Mouse (Mus musculus) midbrain, embryonic 11.5 days (tissue): ENCODE measurements around the gene Pdzd2. TPM values are rescaled to one million over a fixed set of nuclear protein-coding genes. Genes with fewer than 3 reads are reported as not detected.

ENCODE experiments used
- ATAC-seq: fragments of 200-750 bp; cut with Nextera tagmentation; 2 replicates; pipeline ENCODE4 v1.8.0; 2017; ENCODE audit warnings: moderate TSS enrichment, moderate library complexity; ENCODE audit not compliant: low FRiP score
- DNase-seq: peaks from one replicate; pipeline ENCODE4 v3.0.0; 2015; ENCODE audit warnings: low spot score; ENCODE audit errors: missing footprints
- H3K27ac ChIP-seq: fragments of 300-500 bp; sonication (generic); 2 replicates; pipeline ENCODE4 v1.5.1; 2014; ENCODE audit warnings: low read depth, low read length
- H3K27me3 ChIP-seq: fragments of 300-500 bp; sonication (generic); 2 replicates; pipeline ENCODE4 v1.6.1; 2014; ENCODE audit warnings: mild to moderate bottlenecking, low read length, moderate library complexity, mixed read lengths; ENCODE audit not compliant: control insufficient read depth, insufficient read depth
- H3K36me3 ChIP-seq: fragments of 300-500 bp; sonication (generic); 2 replicates; pipeline ENCODE4 v1.6.1; 2014; ENCODE audit warnings: mild to moderate bottlenecking, low read length, moderate library complexity, mixed read lengths; ENCODE audit not compliant: control insufficient read depth, insufficient read depth
- H3K4me1 ChIP-seq: fragments of 300-500 bp; sonication (generic); 2 replicates; pipeline ENCODE4 v1.6.1; 2014; ENCODE audit warnings: low read length; ENCODE audit not compliant: control insufficient read depth, insufficient read depth
- H3K4me2 ChIP-seq: fragments of 300-500 bp; sonication (generic); 2 replicates; pipeline ENCODE4 v1.6.1; 2014; ENCODE audit warnings: mild to moderate bottlenecking, moderate library complexity
- H3K4me3 ChIP-seq: fragments of 300-500 bp; sonication (generic); 2 replicates; pipeline ENCODE4 v1.5.1; 2014; ENCODE audit warnings: low read depth, low read length
- H3K9ac ChIP-seq: fragments of 300-500 bp; sonication (generic); 2 replicates; pipeline ENCODE4 v1.6.1; 2014; ENCODE audit warnings: low read length
- H3K9me3 ChIP-seq: fragments of 300-500 bp; sonication (generic); 2 replicates; pipeline ENCODE4 v1.6.1; 2016; ENCODE audit warnings: low read length; ENCODE audit not compliant: control insufficient read depth
- WGBS: fragments of 180-500 bp; shearing (Covaris S2); extraction: QIAGEN DNeasy Blood & Tissue Kit; methylation state at CpG from one replicate; pipeline ENCODE4 v1.1.7; 2014; 5-methylcytosine and 5-hydroxymethylcytosine counted together
- polyA plus RNA-seq: library from polyadenylated mRNA; unstranded; fragments of >200 nt; fragmentation: Nextera tagmentation; extraction: Ambion mirVana; gene quantifications from 2 replicates; pipeline ENCODE4 v1.2.1, GENCODE M21; 2014

Gene Pdzd2
- polyA plus RNA-seq, 1 experiment from 2014 or later = 5.2 TPM

- no peaks in the 10 kb centered on the region for H3K36me3 ChIP-seq
- no peaks in the 10 kb centered on the region for H3K27me3 ChIP-seq
- H3K4me2 ChIP-seq = no peak overlapping the region
- H3K4me3 ChIP-seq = no peak overlapping the region
- H3K9ac ChIP-seq = no peak overlapping the region
- DNase-seq (no peak), ATAC-seq (no peak)
- no peaks in the 10 kb centered on the region for H3K9me3 ChIP-seq
- H3K27ac ChIP-seq = no peak overlapping the region
- 65% methylated on average over 4 of the region's 4 CpGs for WGBS
- peaks cover 15% of the 10 kb centered on the region for H3K4me1 ChIP-seq
These were observed 239.1 kb downstream of the Pdzd2 start for GRCm38 (mm10) chr15:12500674-12501073.

DNA sequence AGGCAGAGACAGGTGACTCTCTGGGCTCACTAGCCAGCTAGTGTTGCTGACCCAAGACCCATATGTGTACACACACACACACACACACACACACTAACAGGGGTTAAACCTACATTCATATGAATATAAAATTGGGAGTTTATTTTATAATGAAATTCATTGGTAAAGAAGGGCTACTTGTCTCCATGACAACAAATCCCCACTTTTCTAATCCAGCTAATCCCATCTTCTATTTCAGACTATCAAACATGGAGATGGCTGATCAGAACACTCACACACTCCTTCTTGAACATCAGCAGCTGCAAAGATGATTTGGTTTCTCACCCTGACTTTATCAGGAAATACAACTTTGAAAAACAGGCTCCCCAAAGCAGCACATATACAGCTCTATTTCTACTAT, 245.6 kb downstream of the Pdzd2 start:
- Histone ChIP-seq H3K36me3 (no peaks in the 10 kb centered on the region), H3K4me3 (no peak overlapping the region), H3K27ac (no peak overlapping the region), H3K4me1 (peaks cover 16% of the 10 kb centered on the region), H3K9me3 (no peaks in the 10 kb centered on the region), H3K4me2 (no peak overlapping the region), H3K9ac (no peak overlapping the region), H3K27me3 (no peaks in the 10 kb centered on the region)
- DNase-seq (no peak), ATAC-seq (no peak)

GRCm38 (mm10) chr15:12493258-12493657, 246.5 kb downstream of the Pdzd2 start:
- ATAC-seq (no peak), DNase-seq (no peak)
- H3K4me3 ChIP-seq = no peak overlapping the region
- H3K9ac ChIP-seq = no peak overlapping the region
- H3K4me2 ChIP-seq = no peak overlapping the region
- no peaks in the 10 kb centered on the region for H3K9me3 ChIP-seq
- no peaks in the 10 kb centered on the region for H3K36me3 ChIP-seq
- H3K4me1 ChIP-seq = peaks cover 16% of the 10 kb centered on the region
- no peaks in the 10 kb centered on the region for H3K27me3 ChIP-seq
- no peak overlapping the region for H3K27ac ChIP-seq
- WGBS = 71% methylated on average over 7 of the region's 7 CpGs

- Histone ChIP-seq H3K27ac (peak overlapping the region; percentile 30), H3K4me3 (no peak overlapping the region), H3K4me2 (no peak overlapping the region), H3K27me3 (no peaks in the 10 kb centered on the region), H3K9ac (no peak overlapping the region), H3K36me3 (no peaks in the 10 kb centered on the region), H3K4me1 (peaks cover 17% of the 10 kb centered on the region), H3K9me3 (no peaks in the 10 kb centered on the region)
- ATAC-seq (0 out of 2 replicates have a peak, but pooled peaks have one; percentile 14), DNase-seq (no peak)
- WGBS = 43% methylated on average over 3 of the region's 3 CpGs
These were observed 248.8 kb downstream of the Pdzd2 start for GRCm38 (mm10) chr15:12490969-12491368.

- H3K36me3 ChIP-seq = no peaks in the 10 kb centered on the region
- H3K27me3 ChIP-seq = no peaks in the 10 kb centered on the region
- peak; percentile 87 for DNase-seq
- WGBS = 5% methylated on average over 7 of the region's 7 CpGs
- H3K4me2 ChIP-seq = no peak overlapping the region
- H3K27ac ChIP-seq = peak overlapping the region; percentile 30; the same call in 1 of the 2 replicates
- peaks cover 17% of the 10 kb centered on the region for H3K4me1 ChIP-seq
- peak; percentile 78 for ATAC-seq
- H3K4me3 ChIP-seq = no peak overlapping the region
- H3K9ac ChIP-seq = no peak overlapping the region
- H3K9me3 ChIP-seq = no peaks in the 10 kb centered on the region
These were observed 249.2 kb downstream of the Pdzd2 start for GRCm38 (mm10) chr15:12490527-12490926.

- no peak overlapping the region for H3K4me2 ChIP-seq
- H3K4me3 ChIP-seq = no peak overlapping the region
- no peaks in the 10 kb centered on the region for H3K27me3 ChIP-seq
- H3K4me1 ChIP-seq = peaks cover 17% of the 10 kb centered on the region
- no peaks in the 10 kb centered on the region for H3K36me3 ChIP-seq
- H3K9ac ChIP-seq = no peak overlapping the region
- no peak overlapping the region for H3K27ac ChIP-seq
- DNase-seq (no peak), ATAC-seq (no peak)
- 100% methylated on average over 2 of the region's 2 CpGs for WGBS
- no peaks in the 10 kb centered on the region for H3K9me3 ChIP-seq
These were observed 251.4 kb downstream of the Pdzd2 start for GRCm38 (mm10) chr15:12488316-12488715.

DNA sequence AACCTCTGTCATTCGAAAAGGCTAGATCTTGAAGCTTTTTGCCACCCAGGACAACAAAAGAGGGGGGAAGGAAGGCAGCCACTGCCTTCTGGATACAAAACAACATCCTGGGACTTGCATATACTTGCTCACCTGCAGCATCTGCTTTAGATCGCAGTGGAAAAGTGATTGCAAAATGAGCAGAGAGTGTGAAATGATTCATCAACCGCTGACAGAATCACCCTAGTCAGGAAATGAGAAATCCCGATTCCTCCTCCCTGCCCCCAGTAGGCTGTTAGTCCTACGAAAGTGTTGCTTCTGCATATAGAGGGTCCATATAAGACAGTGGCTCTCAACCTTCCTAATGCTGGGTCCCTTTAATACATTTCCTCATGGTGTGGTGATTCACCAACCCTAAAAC, 258.5 kb downstream of the Pdzd2 start:
- Histone ChIP-seq H3K4me3 (no peak overlapping the region), H3K4me1 (peaks cover 15% of the 10 kb centered on the region), H3K27me3 (no peaks in the 10 kb centered on the region), H3K4me2 (no peak overlapping the region), H3K9me3 (no peaks in the 10 kb centered on the region), H3K36me3 (no peaks in the 10 kb centered on the region), H3K27ac (no peak overlapping the region), H3K9ac (no peak overlapping the region)
- no peak for ATAC-seq
- DNase-seq = no peak
- WGBS = 85% methylated on average over 5 of the region's 5 CpGs

DNA sequence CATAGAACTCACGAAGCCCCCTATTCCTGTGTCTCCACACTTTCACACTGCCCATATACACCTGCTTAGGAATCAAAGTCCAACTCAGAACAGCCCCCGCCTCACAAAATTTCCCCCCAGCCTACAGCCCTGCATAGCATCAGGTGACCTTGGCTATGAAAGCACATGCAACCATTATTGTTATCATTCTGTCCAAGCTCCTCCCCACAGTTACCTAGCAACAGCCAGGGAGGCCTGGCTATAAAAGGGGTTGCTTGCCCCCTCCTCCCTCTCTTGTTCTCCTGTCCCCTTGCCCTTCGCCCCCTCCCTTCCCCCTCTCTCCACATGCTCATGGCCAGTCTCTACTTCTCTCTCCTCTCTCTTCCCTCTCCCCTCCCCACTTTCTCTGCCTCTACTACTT, 259.4 kb downstream of the Pdzd2 start:
- peaks cover 15% of the 10 kb centered on the region for H3K4me1 ChIP-seq
- no peak overlapping the region for H3K4me2 ChIP-seq
- no peaks in the 10 kb centered on the region for H3K36me3 ChIP-seq
- 61% methylated on average over 3 of the region's 3 CpGs for WGBS
- no peak overlapping the region for H3K4me3 ChIP-seq
- H3K27me3 ChIP-seq = no peaks in the 10 kb centered on the region
- ATAC-seq (peak; percentile 90), DNase-seq (peak; percentile 92)
- H3K9ac ChIP-seq = no peak overlapping the region
- peak overlapping the region; percentile 8; the same call in 1 of the 2 replicates for H3K27ac ChIP-seq
- no peaks in the 10 kb centered on the region for H3K9me3 ChIP-seq

DNA sequence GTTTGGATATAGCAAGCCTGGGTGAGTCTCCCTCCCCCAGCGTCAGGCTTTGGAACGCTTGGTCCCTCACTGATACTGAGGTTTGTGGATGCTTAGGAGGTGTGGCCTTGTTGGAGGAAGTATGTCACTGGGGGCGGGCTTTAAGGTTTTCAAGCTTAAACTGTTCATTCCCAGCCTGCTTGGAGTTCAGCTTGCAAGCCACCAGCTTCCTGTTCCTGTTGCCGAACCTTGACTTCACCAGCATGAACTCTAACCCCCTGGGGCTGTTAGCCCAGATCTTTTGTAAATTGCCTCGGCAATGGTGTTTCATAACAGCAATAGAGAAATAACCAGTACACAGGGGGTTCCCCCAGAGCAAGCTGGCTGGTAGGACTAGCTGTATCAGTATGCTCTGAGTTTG, 260.4 kb downstream of the Pdzd2 start:
- H3K27ac ChIP-seq = no peak overlapping the region

GRCm38 (mm10) chr15:12473596-12473995, 266.1 kb downstream of the Pdzd2 start:
- Histone ChIP-seq H3K27me3 (no peaks in the 10 kb centered on the region), H3K4me1 (no peaks in the 10 kb centered on the region; the same call in 1 of the 2 replicates), H3K4me3 (no peak overlapping the region), H3K27ac (no peak overlapping the region), H3K36me3 (no peaks in the 10 kb centered on the region), H3K9ac (no peak overlapping the region), H3K4me2 (no peak overlapping the region), H3K9me3 (no peaks in the 10 kb centered on the region)
- WGBS = 79% methylated on average over 7 of the region's 7 CpGs
- DNase-seq = no peak
- no peak for ATAC-seq

More for the DNA sequence above, 260.4 kb downstream of the Pdzd2 start:
- ATAC-seq = no peak
- H3K9ac ChIP-seq = no peak overlapping the region
- H3K4me2 ChIP-seq = no peak overlapping the region
- H3K4me1 ChIP-seq = peaks cover 15% of the 10 kb centered on the region
- no peaks in the 10 kb centered on the region for H3K36me3 ChIP-seq
- no peak overlapping the region for H3K4me3 ChIP-seq
- no peak for DNase-seq
- H3K27me3 ChIP-seq = no peaks in the 10 kb centered on the region
- no peaks in the 10 kb centered on the region for H3K9me3 ChIP-seq
- 70% methylated on average over 5 of the region's 5 CpGs for WGBS
